Mouse (Mus musculus) brain, embryonic 14.5 days (tissue): ENCODE data around the gene Mis12.

ENCODE experiments used
- CTCF ChIP-seq: fragments of 200-500 bp; IDR thresholded peaks from 2 replicates; pipeline ENCODE4 v1.5.1; 2012; ENCODE audit warnings: inconsistent platforms, mild to moderate bottlenecking, moderate library complexity, borderline replicate concordance; ENCODE audit not compliant: insufficient read depth, insufficient read length; ENCODE audit errors: extremely low read depth
- POLR2A ChIP-seq: fragments of 200-500 bp; IDR thresholded peaks from 2 replicates; pipeline ENCODE4 v1.6.1; 2012; ENCODE audit warnings: mild to moderate bottlenecking, inconsistent platforms, borderline replicate concordance; ENCODE audit not compliant: poor library complexity, insufficient read depth, insufficient read length, severe bottlenecking; ENCODE audit errors: extremely low read depth

DNA sequence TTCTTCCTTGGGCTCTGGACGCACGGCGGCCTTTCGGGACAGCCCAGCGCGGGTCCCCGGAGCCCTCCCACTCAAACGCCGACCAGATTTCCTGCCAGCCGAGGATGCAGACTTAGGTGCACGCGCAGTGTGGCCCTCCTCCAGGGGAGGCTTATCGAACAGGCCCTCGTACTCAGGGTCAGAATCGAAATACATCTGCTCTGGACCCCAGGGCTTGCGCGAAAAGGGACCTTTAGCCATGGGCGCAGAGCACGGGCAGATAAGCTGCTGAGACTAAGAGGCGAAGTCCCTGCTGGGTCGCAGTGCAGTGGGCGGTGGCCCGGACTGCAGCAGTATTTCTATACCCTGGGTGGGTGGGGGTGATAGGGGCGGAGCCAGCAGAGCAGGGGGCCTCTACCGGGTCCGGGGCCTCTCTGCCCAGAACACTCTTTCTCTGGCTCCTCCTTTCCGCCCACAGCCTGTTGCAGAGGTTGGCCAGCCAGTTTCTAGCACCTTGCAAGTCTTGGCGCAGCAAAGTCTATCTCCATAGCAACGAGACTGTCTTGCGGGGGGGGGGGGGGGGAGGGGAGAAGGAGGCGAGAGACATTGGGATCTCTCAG lies 13.9 kb downstream of the Mis12 start, which contains the start of gene 6330403K07Rik:
- TF ChIP-seq POLR2A (peak; percentile 78; the same call in 1 of the 2 replicates), CTCF (no peak)
